Mouse (Mus musculus): ENCODE results near the gene Thbs2. TPM values are rescaled to one million over a fixed set of nuclear protein-coding genes. Genes with fewer than 3 reads are reported as not detected.

The Thbs2 gene
- polyA plus RNA-seq, 1 experiment, result 6.4 TPM

GRCm38 (mm10) chr17:14724786-14725185 lies 30.8 kb upstream of the Thbs2 start:
- no peak for DNase-seq (ENCODE audit: low read depth in 1 of 2, low spot score in 2 of 2)
- H3K36me3 ChIP-seq (ENCODE audit: control insufficient read depth, insufficient read depth, low read length), result no peaks in the 10 kb centered on the region
- WGBS, result 18% methylated on average over 2 of the region's 2 CpGs
- H3K27me3 ChIP-seq (ENCODE audit: control insufficient read depth, insufficient read depth, low read length), result no peaks in the 10 kb centered on the region
- H3K27ac ChIP-seq (ENCODE audit: insufficient read depth, low read length), result no peak overlapping the region
- H3K4me1 ChIP-seq (ENCODE audit: control insufficient read depth, insufficient read depth, insufficient read length), result no peaks in the 10 kb centered on the region
- no peak overlapping the region for H3K4me3 ChIP-seq (ENCODE audit: extremely low read depth, insufficient read depth, insufficient read length)
- TF ChIP-seq CTCF (IDR thresholded peaks at IDR 0.05; ENCODE audit: extremely low read depth, insufficient read depth, insufficient read length, insufficient replicate concordance) (no peak), POLR2A (IDR thresholded peaks at IDR 0.05; ENCODE audit: low read depth, low read length) (no peak)

GRCm38 (mm10) chr17:14721325-14721724 lies 27.3 kb upstream of the Thbs2 start:
- 84% methylated on average over 4 of the region's 4 CpGs for WGBS
- no peak overlapping the region for H3K27ac ChIP-seq (ENCODE audit: insufficient read depth, low read length)
- no peaks in the 10 kb centered on the region for H3K27me3 ChIP-seq (ENCODE audit: control insufficient read depth, insufficient read depth, low read length)
- H3K36me3 ChIP-seq (ENCODE audit: control insufficient read depth, insufficient read depth, low read length), result no peaks in the 10 kb centered on the region
- TF ChIP-seq CTCF (IDR thresholded peaks at IDR 0.05; ENCODE audit: extremely low read depth, insufficient read depth, insufficient read length, insufficient replicate concordance) (no peak), POLR2A (IDR thresholded peaks at IDR 0.05; ENCODE audit: low read depth, low read length) (no peak)
- no peak overlapping the region for H3K4me3 ChIP-seq (ENCODE audit: extremely low read depth, insufficient read depth, insufficient read length)
- no peak for DNase-seq (ENCODE audit: low read depth in 1 of 2, low spot score in 2 of 2)
- H3K4me1 ChIP-seq (ENCODE audit: control insufficient read depth, insufficient read depth, insufficient read length), result no peaks in the 10 kb centered on the region

DNA sequence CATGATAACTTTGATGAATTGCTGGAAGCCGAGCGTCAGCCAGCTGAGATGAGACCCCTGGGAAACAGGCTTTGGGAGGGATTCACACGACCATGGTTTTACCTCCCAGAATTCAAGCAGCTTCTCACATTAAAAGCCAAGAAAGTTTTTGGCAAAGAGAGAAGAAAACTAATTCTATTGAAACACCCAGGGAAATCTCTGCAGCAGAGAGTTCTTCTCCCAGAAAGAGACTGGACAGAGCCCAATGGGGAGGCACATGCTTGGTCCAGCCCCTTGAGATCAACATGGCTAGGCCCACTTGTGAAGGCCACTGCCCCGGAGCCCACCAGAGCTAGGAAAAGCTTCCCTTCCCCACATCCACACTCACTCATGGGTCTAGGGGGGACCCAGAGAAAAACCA lies 26.9 kb upstream of the Thbs2 start:
- TF ChIP-seq CTCF (IDR thresholded peaks at IDR 0.05; ENCODE audit: extremely low read depth, insufficient read depth, insufficient read length, insufficient replicate concordance), result no peak
- TF ChIP-seq POLR2A (IDR thresholded peaks at IDR 0.05; ENCODE audit: low read depth, low read length), result no peak
- no peaks in the 10 kb centered on the region for H3K36me3 ChIP-seq (ENCODE audit: control insufficient read depth, insufficient read depth, low read length)
- H3K27ac ChIP-seq (ENCODE audit: insufficient read depth, low read length), result no peak overlapping the region; the same call in 1 of the 2 replicates
- H3K4me1 ChIP-seq (ENCODE audit: control insufficient read depth, insufficient read depth, insufficient read length), result no peaks in the 10 kb centered on the region
- no peak for DNase-seq (ENCODE audit: low read depth in 1 of 2, low spot score in 2 of 2)
- no peak overlapping the region for H3K4me3 ChIP-seq (ENCODE audit: extremely low read depth, insufficient read depth, insufficient read length)
- no peaks in the 10 kb centered on the region for H3K27me3 ChIP-seq (ENCODE audit: control insufficient read depth, insufficient read depth, low read length)
- 83% methylated on average over 4 of the region's 4 CpGs for WGBS

DNA sequence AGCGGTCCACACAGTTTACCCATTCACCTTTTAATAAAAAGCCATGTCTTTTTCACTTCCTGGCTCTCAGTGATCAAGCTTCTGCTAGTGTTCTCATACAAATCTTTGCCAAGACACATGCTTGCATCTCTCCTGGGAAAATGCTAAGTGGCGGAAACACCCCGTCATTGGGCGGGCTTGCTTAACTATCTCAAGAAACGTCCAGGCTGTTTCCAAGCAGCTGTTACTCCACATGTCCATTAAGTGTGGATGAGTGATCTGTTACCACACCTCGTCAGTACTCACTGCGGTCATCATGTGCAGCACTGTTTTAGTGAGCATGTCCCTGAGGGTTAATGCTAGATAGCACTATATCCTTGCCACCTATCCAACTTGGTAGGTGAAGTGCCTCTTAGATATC lies 26.2 kb upstream of the Thbs2 start:
- H3K4me1 ChIP-seq (ENCODE audit: control insufficient read depth, insufficient read depth, insufficient read length), result no peaks in the 10 kb centered on the region
- no peaks in the 10 kb centered on the region for H3K27me3 ChIP-seq (ENCODE audit: control insufficient read depth, insufficient read depth, low read length)
- 89% methylated on average over 7 of the region's 7 CpGs for WGBS
- no peak for TF ChIP-seq CTCF (IDR thresholded peaks at IDR 0.05; ENCODE audit: extremely low read depth, insufficient read depth, insufficient read length, insufficient replicate concordance)
- no peak for TF ChIP-seq POLR2A (IDR thresholded peaks at IDR 0.05; ENCODE audit: low read depth, low read length)
- H3K36me3 ChIP-seq (ENCODE audit: control insufficient read depth, insufficient read depth, low read length), result no peaks in the 10 kb centered on the region
- no peak overlapping the region for H3K4me3 ChIP-seq (ENCODE audit: extremely low read depth, insufficient read depth, insufficient read length)
- DNase-seq (ENCODE audit: low read depth in 1 of 2, low spot score in 2 of 2), result no peak
- H3K27ac ChIP-seq (ENCODE audit: insufficient read depth, low read length), result no peak overlapping the region

DNA sequence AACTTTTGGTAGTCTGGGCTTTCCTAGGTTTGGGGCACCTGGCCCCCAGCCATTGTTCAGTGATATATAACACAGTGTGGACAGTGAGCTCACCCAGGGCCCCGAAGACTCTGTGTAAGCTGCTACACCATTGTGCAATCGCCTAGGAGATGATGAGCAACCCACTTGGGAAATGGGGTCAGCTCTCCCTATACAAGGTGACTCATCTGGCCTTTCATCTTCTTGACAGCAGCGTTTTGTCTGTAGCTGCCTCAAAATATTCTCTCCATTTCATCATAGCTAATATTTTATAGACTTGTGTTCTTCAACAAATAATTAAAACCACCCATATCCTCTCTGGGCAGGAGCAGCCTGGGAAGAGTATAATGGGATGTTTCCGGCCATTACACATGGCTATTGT lies 24.8 kb upstream of the Thbs2 start:
- Histone ChIP-seq H3K27me3 (ENCODE audit: control insufficient read depth, insufficient read depth, low read length) (no peaks in the 10 kb centered on the region), H3K27ac (ENCODE audit: insufficient read depth, low read length) (no peak overlapping the region)
- 80% methylated on average over 4 of the region's 4 CpGs for WGBS

DNA sequence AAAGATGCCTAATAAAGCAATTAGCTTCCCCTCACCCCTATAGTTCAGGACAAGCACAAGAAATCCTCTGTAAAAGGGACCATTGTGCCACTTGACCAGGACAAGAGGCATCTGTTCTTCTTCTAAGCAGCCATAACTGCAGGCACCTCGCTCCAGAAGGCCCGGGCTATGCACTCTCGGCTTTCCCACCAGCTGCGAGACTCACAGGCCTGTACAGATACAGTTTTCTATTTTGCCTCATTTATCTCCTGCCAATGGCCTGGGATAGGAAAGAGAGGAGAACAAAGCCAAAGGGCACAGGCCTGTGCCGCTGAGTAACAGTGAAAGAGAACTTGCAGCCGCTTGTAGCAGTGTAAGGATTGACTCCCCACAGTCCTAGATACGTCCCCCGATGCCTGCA lies 20.7 kb upstream of the Thbs2 start:
- no peak overlapping the region for H3K4me3 ChIP-seq (ENCODE audit: extremely low read depth, insufficient read depth, insufficient read length)
- no peak for DNase-seq (ENCODE audit: low read depth in 1 of 2, low spot score in 2 of 2)
- no peaks in the 10 kb centered on the region for H3K36me3 ChIP-seq (ENCODE audit: control insufficient read depth, insufficient read depth, low read length)
- H3K27me3 ChIP-seq (ENCODE audit: control insufficient read depth, insufficient read depth, low read length), result no peaks in the 10 kb centered on the region
- TF ChIP-seq POLR2A (IDR thresholded peaks at IDR 0.05; ENCODE audit: low read depth, low read length) (no peak), CTCF (IDR thresholded peaks at IDR 0.05; ENCODE audit: extremely low read depth, insufficient read depth, insufficient read length, insufficient replicate concordance) (no peak)
- H3K4me1 ChIP-seq (ENCODE audit: control insufficient read depth, insufficient read depth, insufficient read length), result no peaks in the 10 kb centered on the region
- WGBS, result 88% methylated on average over 8 of the region's 8 CpGs
- no peak overlapping the region for H3K27ac ChIP-seq (ENCODE audit: insufficient read depth, low read length)

More for the DNA sequence above, 24.8 kb upstream of the Thbs2 start:
- H3K4me1 ChIP-seq (ENCODE audit: control insufficient read depth, insufficient read depth, insufficient read length), result no peaks in the 10 kb centered on the region
- TF ChIP-seq CTCF (IDR thresholded peaks at IDR 0.05; ENCODE audit: extremely low read depth, insufficient read depth, insufficient read length, insufficient replicate concordance) (no peak), POLR2A (IDR thresholded peaks at IDR 0.05; ENCODE audit: low read depth, low read length) (no peak)
- no peak overlapping the region for H3K4me3 ChIP-seq (ENCODE audit: extremely low read depth, insufficient read depth, insufficient read length)
- no peak for DNase-seq (ENCODE audit: low read depth in 1 of 2, low spot score in 2 of 2)
- no peaks in the 10 kb centered on the region for H3K36me3 ChIP-seq (ENCODE audit: control insufficient read depth, insufficient read depth, low read length)

- Histone ChIP-seq H3K36me3 (ENCODE audit: control insufficient read depth, insufficient read depth, low read length) (no peaks in the 10 kb centered on the region), H3K4me1 (ENCODE audit: control insufficient read depth, insufficient read depth, insufficient read length) (no peaks in the 10 kb centered on the region), H3K4me3 (ENCODE audit: extremely low read depth, insufficient read depth, insufficient read length) (no peak overlapping the region), H3K27ac (ENCODE audit: insufficient read depth, low read length) (no peak overlapping the region), H3K27me3 (ENCODE audit: control insufficient read depth, insufficient read depth, low read length) (no peaks in the 10 kb centered on the region)
- 92% methylated on average over 3 of the region's 3 CpGs for WGBS
- no peak for DNase-seq (ENCODE audit: low read depth in 1 of 2, low spot score in 2 of 2)
- TF ChIP-seq POLR2A (IDR thresholded peaks at IDR 0.05; ENCODE audit: low read depth, low read length) (no peak), CTCF (IDR thresholded peaks at IDR 0.05; ENCODE audit: extremely low read depth, insufficient read depth, insufficient read length, insufficient replicate concordance) (no peak)
These were observed 20.3 kb upstream of the Thbs2 start for GRCm38 (mm10) chr17:14714374-14714773.
